Mouse (Mus musculus) skeletal muscle tissue, adult 2 months (tissue): Measurements from ENCODE around the gene Cartpt.
"Not testable (repeated sequence)": the region's sequence is repeated elsewhere in the genome, so short reads cannot be mapped to it uniquely, and the experiment has no call there.

Source experiments
- DNase-seq: peaks from one replicate; pipeline ENCODE4 v3.0.0-alpha.2; 2012; ENCODE audit warnings: low read depth, low spot score

The Cartpt gene

DNA sequence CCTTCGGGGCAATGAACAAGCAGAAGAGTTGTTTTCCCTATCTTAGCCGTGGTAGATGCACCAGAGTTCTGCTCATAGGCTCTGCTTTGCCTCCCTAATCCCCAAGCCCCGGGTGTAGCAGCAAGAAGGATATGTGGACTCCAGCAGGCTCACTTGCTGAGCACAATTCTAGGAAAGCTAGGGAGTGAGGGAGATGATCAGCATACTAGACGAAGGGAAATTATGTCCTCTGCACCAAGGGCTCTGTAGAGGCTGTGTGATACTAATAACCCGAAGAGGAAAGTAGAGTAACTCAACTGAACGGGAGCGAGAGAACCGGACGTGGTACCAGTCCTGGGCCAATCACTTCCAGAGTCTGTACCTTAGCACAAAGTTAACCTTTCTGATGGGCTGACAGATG is at the start of gene Cartpt:
Gene Cartpt, minus strand, starts transcription at position 127 of the 400 bp plus-strand sequence.
- DNase-seq = no peak

DNA sequence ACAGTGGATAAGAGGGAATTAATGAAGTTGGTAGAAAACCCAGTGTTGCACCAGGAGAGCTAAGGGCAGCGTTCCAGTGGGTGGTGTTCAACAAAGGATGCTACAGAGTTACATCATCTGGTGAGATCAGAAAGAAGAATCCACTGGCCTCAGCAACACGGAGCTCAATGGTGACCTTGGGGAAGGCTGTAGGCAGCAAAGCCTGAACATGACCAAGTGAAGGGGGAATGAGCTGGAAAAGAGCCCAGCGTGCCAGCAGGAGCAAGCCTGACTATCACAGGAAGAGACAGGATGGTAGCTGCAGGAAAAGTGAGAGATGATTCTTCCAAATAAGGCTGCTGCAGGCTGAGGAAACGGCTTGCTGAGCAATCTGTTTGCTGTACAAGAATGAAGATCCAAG is 46.5 kb upstream of the Cartpt start:
- DNase-seq = no peak

DNA sequence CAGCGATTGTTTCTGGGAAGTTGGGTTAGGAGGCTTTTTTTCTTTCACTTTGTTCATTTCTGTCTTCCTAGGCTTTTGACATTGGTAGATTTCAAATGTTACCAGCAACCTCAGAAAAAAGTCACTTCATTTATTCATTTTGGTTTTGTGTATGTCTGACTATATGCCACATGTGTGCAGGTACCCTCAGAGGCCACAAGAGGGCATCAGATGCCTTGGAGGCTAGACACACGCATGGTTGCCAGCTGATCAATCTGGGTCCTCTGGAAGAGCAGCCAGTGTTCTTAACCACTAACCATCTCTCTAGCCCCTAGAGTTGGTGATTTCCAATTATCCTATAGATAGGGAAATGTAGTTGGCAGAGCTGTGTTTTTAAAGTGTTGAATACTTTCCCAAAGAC is 42.6 kb upstream of the Cartpt start:
- no peak for DNase-seq

DNA sequence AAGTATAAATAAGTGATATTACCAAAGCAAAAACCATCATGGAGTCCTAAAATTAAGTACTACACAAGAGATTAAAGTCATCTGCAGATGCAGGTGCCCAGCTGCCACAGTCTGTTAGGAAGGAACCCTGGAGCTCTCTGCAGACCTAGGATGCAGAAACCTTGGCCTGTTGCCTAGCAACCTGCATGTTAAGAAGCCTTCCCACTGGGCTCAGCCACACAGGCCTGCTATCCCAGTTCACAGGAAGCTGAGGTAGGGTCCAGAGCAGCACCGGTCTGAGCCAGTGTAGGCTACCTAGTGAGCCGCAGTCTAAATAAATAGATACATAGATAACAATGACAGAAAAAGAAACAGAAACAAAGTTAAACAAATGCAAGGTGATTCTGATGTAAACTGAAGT is 39.7 kb upstream of the Cartpt start:
- no peak for DNase-seq

DNA sequence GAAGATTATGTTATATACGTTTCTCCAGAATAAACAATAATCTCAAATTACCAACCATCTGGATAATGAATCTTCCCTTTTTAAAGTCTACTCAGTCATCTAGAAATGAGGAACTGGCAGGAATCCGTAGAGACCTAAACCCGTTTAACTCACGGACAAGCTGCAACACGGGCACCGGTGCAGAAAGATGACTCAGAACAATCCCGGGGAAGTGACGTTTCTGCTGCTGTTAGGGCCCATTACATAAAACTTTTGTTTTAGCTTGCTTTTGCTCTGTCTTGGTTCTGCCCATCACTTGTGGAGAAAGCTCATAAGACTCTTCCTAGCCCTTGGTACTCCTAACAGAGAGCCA is 38.4 kb upstream of the Cartpt start:
- no peak for DNase-seq

DNA sequence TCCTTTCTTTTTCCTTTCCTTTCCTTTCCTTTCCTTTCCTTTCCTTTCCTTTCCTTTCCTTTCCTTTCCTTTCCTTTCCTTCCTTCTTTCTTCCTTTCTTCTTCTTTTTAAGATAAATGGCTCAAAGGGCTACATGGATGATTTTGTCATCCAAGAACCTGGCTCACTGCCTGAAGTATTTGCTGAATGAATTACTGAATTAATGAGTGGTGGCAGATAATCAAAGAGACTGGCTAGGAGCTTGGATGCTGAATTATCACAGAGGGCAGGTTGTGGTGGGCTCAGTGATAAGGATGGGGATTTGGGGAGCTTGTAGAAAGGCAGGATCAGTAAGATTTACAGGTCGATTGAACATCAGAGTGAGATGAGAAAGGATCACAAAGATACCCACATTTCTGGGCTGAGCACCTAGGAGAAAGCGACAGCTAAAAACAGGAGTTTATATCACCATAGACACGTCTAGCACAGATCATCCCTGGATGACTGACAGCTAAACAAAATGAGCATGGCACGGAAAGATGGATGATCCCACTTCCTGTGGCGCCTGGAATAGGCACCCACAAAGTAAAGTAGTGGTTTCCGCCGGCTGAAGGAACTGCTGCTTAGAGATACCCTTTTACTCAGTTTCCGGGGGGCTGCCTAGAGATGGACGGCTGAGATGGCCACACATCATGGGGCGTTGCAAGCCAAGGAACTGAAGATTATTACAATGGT is 37.9 kb upstream of the Cartpt start:
- no peak for DNase-seq

DNA sequence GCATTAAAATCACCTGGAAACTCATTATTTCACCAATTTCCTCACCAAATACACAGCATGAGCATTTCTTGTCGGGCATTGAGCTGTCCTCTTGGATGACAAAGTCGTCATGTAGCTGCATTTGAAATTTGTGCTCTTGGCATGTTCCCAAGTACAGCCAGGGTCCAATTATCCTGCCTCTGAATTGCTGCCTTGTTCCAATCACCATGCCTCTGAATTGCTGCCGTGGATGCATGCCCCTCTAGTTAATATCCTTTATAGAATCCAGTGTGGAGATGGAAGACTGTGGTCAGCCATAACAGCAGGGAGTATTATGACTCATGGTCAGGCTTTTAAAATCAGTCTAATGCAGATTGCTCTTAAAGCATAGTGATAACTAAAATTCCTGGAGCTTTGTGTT is 36.9 kb upstream of the Cartpt start:
- DNase-seq = no peak

DNA sequence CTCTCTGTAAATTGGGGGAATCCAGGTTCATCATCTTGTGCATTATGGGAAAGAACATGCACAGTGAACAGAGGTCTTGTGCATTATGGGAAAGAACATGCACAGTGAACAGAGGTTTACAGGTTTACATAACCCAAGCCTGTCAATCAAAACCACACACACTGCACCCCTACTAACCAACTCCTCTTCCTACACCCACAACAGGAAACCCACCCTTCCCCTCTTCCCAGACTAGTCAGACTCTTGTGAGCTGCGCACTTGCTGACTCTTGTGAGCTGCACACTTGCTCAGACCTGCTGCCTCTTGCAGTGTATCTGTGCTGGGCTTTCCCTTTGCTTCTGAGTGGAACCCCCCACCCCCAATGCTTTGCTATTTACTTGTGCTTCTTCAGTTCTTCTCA is 31.5 kb upstream of the Cartpt start:
- DNase-seq = no peak

DNA sequence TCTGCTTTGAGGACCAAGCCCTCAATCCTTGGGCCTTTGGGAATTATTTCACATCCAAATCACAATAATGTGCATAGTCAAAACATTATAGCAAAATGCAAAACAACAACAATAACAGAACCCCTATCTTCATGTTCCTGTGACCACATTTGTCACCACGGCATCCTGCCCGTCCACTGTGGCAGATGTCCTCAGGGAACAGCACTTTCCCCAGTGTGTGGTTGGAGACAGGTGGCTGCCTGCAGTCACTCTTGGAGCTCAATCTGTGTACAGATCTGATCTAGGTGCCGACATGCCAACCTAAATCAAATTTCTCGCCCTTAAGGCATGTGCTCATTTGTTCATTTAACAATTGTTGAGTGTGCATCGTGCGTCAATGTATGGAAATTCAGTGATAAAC is 30.6 kb upstream of the Cartpt start:
- no peak for DNase-seq

DNA sequence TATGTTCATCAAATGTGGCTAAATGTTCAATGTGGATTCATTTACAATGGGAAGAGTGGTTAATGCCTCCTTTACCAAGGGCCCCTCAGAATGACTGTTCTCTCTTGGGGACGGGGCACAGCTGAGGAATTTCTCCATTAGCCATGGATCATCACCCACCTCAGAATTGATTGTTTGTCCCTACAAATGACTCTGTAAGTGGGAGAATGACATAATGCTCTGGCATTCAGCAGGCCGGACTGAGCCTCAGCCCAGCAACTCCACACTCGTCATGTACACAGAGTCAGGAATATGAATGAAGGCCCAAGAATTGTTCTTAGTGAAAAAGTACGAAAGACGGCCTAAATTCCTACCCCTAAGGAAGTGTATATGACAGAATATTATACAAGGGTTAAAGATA is 25.4 kb upstream of the Cartpt start:
- no peak for DNase-seq

DNA sequence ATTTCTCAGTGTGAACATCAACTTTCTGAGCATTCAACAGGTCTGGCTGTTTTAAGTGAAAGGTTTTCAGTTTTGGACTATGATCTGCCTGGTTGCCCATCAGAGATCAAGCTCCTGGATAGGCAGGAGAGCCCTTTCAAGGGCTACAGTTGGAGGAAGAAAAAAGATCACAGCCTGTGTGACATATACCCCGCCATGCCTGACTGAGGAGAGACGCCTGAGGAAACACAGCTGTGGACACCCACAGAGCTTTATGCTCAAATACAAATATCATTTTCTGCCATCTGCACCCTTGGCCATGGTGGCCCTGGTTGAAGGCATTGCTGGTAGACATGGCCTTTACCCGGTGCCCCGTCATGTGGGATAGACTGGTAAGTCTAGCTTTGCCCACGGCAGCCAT is 14.7 kb upstream of the Cartpt start:
- DNase-seq = no peak

DNA sequence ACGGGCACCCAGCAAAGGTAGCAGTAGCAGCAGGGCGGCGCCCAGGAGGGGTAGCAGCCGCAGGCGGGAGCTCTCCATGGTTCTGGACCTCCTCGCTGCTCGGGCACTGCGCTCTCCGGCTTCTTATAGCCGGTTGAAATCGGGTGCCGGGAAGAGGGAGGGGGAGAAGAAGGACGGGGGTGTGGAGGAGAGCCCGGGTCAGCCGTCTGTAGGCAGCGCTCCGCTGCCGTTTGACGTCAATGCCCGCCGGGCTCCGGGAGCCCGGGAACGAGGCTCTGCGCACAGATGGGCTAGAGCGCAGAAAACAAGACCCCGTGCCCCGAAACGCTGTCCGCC is 366 bp downstream of the Cartpt start:
- no peak for DNase-seq

DNA sequence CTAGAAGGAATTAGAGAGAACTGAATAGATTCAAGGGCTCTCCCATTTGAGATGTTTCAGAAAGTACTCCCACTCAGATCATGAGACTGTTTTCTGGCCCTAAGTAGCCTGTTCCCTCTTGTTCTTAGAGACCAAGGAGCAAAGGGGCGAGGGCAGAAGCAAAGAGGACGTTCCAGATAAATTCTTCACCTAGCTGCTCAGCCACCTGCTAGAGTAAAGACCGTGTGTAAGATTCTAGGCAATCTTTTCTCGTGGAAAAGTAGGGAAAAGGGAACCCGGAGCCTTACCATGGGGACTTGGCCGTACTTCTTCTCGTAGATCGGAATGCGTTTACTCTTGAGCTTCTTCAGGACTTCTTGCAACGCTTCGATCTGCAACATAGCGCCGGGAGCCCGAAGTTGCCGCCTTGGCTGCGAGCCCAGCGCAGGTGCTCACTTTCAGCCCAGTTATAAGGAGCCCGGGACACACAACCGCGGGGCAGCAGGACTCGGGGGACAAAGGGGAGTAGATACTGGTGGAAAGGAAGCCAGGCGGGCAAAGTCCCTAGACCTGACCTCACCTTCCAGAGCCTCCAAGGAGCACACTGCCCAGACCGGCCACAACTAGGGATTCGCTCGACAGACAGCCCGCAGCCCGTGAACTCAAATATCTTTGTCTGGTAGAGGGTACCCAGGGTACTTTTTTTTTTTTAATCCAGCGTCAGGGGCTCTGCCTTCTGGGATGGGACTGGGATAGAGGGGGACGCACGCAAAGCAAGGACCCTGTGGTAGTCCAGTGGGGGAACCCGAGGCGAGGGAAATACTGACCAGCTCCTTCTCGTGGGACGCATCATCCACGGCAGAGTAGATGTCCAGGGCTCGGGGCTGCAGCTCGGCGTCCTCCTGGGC is 978 bp downstream of the Cartpt start:
- DNase-seq = no peak

DNA sequence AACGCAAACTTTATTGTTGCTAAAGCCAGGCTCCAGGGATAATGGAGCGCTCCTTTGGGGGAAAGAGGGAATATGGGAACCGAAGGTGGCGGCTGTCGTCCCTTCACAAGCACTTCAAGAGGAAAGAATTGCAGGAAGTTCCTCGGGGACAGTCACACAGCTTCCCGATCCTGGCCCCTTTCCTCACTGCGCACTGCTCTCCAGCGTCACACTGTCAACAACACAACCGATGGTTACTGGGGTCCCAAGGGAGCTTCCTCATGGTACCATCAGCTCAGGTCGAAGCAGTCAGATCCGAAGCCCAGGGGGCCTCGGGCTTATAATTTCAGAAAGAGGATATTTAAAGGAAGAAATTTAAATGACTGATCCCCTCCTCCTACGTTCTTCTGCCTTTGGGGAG is 2.1 kb downstream of the Cartpt start:
- DNase-seq = no peak

DNA sequence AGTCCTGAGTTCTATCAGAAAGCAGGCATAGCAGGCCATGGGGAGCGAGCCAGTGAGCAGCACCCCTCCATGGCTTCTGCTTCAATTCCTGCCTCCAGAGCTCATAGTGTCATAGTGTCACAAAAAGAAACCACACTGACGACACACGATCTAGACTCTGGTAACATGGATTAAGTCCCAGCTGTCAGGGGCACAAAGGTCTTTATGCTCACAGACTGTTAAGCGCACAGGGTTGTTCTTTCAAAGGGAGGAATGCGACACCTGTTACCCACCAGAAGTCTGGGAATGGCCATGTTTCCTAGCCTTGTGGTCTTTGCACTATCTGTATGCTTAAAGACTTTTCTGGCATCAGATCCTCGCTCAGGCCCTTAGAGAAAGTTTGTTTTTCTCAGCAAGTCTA is 15.3 kb downstream of the Cartpt start:
- no peak for DNase-seq

DNA sequence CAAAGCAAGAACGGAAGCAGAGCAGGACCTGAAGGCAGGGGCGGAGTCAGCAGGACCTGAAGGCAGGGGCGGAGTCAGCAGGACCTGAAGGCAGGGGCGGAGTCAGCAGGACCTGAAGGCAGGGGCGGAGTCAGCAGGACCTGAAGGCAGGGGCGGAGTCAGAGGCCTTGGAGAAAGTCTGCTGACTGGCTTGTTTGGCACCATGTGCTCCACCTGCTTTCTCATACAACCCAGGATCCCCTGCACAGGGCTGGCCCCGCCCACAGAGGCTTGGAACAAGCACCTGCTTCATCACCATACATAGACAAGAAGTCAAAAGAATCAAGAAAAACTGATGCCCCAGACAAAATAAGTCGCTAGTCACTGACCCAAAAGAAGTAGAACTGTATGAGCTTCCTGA is 19.1 kb downstream of the Cartpt start:
- DNase-seq = not testable (repeated sequence)

DNA sequence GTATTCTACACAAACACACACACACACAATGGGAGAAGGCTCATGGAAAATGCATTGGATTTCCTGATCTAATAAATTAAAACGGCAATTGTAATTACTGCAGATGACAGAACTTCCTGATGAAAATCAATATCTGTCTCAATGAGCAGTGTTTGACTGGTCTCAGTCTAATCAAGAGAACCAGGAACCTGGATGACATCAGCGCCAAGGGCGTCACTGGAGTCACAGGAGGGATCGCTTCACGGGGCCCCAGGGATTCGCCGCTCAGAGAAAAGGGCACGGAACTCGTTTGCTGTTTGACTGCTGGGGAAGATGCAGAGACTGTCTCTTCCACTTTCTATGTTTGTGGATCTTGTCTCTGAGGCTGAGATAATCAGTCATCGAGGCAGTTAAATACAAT is 21.2 kb downstream of the Cartpt start:
- no peak for DNase-seq

DNA sequence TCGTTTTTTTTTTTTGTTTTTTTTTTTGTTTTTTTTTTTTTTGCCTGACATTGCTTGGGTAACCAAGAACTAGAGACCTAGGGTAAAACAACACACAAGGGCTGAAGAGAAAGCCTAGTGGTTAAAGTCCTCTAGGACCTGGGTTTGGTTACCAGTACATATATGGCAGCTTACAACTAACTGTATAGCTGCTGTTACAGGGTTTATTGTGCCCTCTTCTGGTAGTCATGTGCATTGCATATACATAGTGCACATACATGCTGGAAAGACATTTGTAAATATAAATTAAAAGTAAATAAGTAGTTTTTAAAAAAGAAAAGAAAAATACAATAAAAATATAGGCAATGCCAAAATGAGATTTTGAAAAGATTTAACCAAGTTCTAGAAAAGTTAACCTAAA is 28.8 kb downstream of the Cartpt start:
- no peak for DNase-seq

DNA sequence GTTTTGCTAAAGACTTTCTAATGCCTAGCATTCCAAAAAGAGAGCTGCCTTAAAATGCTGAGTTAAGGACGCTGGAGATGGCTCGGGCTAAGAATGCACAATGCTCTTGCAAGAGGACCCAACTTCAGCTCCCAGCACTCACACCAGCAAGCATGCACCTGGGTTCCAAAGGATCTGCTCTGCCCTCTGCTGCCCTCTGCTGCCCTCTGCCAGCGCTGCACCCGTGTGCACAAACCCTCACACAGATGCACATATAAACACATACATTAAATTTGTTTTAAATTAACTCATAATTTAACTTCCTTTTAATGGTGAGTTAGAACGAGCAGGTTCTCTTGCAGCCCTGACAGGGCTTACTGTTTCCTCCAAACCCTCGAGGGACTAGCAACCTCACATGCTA is 32.5 kb downstream of the Cartpt start:
- no peak for DNase-seq

DNA sequence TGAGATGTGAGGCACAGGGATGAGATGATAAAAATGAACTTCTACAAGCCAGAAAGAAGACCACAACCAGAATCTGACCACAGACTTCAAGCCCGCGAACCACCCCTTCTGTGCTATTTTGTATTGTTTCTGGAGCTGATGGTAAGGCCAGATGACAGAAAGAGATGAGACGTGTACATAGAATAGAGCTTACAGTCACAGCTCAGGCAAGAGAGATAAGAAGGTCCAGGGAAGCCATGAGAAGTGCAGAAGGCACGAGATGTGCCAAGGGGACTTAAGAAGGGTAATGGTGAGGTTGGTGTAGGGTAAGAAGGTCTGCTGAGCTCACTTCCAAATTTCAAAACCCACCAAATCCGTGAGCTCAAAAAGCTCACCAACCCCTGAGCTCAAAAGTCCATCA is 36.6 kb downstream of the Cartpt start:
- no peak for DNase-seq

DNA sequence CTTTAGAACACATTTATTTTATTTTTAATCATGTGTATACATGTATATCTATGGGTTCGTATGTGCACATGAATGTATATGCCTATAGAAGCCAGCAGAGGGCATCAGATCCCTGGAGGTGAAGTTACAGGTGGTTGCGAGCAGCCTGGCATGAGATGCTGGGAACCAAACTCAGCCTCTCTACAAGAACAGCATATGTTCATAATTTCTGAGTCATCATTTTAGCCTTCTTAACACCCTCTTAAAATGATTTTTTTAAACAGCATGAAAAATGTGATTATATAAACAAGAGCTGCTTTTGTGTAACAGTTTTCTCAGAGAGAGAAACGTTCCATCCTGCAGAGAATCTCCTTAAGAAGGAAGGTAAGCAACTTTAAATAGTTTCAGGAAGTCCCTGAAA is 40.2 kb downstream of the Cartpt start:
- DNase-seq = no peak

DNA sequence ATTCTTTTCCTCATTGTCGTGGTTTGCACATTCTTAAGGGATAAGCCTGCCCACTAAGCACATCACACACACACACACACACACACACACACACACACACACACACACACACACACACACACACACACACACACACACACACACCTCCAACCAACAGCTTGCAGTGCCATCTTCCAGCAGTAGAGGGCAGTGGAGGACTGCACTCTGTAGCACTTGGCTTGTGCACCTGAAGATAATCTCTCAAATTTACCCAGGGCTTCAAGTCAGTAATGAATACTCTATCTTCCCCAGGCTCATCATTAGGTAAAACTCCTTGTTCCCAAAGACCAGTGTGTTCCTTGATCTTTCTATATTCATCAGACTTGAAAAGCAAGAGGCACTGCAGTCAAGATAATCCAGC is 41.8 kb downstream of the Cartpt start:
- DNase-seq = no peak

DNA sequence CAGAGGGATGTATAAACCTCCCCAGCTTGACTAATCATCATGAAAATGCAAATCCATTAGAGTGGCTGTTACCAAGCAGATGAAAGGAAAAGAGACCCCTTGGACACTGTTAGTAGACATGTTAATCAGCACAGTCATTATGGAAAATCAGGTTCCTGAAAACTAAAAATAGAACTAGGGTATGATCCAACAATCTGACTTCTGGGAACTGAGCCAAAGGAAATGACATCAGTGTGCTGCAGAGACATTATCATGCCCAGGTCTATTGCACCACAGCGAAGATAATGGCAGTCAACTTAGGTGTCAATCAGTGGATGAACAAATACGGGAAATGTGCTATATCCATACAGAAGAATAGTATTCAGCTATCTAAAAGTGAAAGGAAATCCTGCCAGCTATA is 43.0 kb downstream of the Cartpt start:
- no peak for DNase-seq

DNA sequence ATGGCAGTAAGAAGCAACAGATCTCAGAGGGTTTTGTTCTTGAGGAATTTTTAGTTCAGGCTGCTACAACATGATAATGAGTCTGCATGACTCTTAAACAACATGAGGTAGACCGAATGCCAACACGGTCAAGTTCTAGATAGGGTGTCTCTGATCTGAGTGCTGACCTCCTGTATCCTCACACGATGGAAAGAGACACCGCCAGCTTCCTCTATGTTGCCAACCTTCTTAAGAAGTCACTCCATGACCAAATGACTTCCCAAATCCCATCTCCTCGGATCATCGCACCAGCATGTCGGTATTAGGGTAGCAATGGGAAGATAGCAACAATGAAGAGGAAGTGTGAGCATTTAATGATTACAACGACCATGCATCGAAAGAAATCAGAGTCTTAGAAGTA is 43.6 kb downstream of the Cartpt start:
- DNase-seq = no peak
